Mouse (Mus musculus): ENCODE data around the gene Pld5.

Pld5 gene

GRCm38 (mm10) chr1:175950851-175951250 is 324.3 kb downstream of the Pld5 start:
- no peak for DNase-seq (ENCODE audit: low spot score in 2 of 2)

- DNase-seq (ENCODE audit: low spot score in 2 of 2) = no peak
Measured at GRCm38 (mm10) chr1:175950421-175950820, 324.7 kb downstream of the Pld5 start.

GRCm38 (mm10) chr1:175946718-175947315 is 328.3 kb downstream of the Pld5 start:
- DNase-seq (ENCODE audit: low spot score in 2 of 2) = no peak

- no peak for DNase-seq (ENCODE audit: low spot score in 2 of 2)
Measured at GRCm38 (mm10) chr1:175943168-175943567, 331.9 kb downstream of the Pld5 start.

- DNase-seq (ENCODE audit: low spot score in 2 of 2) = no peak
Measured at GRCm38 (mm10) chr1:175938731-175939130, 336.4 kb downstream of the Pld5 start.

GRCm38 (mm10) chr1:175936282-175936737 is 338.8 kb downstream of the Pld5 start:
- peak; percentile 1 to 14 for DNase-seq (ENCODE audit: low spot score in 2 of 2)

GRCm38 (mm10) chr1:175931391-175931790 is 343.7 kb downstream of the Pld5 start:
- no peak for DNase-seq (ENCODE audit: low spot score in 2 of 2)

GRCm38 (mm10) chr1:175923848-175924787 is 351.0 kb downstream of the Pld5 start:
- DNase-seq (ENCODE audit: low spot score in 2 of 2) = peak; percentile 29 to 49

- DNase-seq (ENCODE audit: low spot score in 2 of 2) = no peak
Measured at GRCm38 (mm10) chr1:175921091-175921490, 354.0 kb downstream of the Pld5 start.

GRCm38 (mm10) chr1:175920029-175920428 is 355.1 kb downstream of the Pld5 start, which contains the start of gene Gm38100:
Gm38100 (plus strand) TSS chr1:175920329.
- DNase-seq (ENCODE audit: low spot score in 2 of 2) = no peak

- no peak for DNase-seq (ENCODE audit: low spot score in 2 of 2)
Measured at GRCm38 (mm10) chr1:175913728-175914303, 361.3 kb downstream of the Pld5 start.

Data from natural killer cell, adult 2 months (primary cell).